Mouse (Mus musculus) T-cell, adult 66 days (primary cell): Measurements from ENCODE around the gene Arsj. TPM values are rescaled to one million over a fixed set of nuclear protein-coding genes. Genes with fewer than 3 reads are reported as not detected.

ENCODE experiments used
- total RNA-seq, 2 experiments: library from RNA; stranded (reverse); gene quantifications; 3 replicates in 1 of 2; 4 replicates in 1 of 2; pipeline ENCODE4 v1.2.4; 2023

The Arsj gene
- total RNA-seq: not detected

GRCm38 (mm10) chr3:126363568-126364505 lies at the start of gene Arsj:
Gene Arsj, plus strand, starts transcription at chr3:126363684.

Other genes starting within 250 kb of the Arsj start
- gene Camk2d, start 232.6 kb downstream of the Arsj start, total RNA-seq: 10 to 100 TPM; 64.6 to 80.2 TPM